Mouse (Mus musculus) kidney, postnatal 10 days (tissue): ENCODE results near the gene Ankrd11.

Experiments
- DNase-seq: peaks from one replicate; pipeline ENCODE4 v3.0.0; 2021; ENCODE audit warnings: mixed read lengths

The Ankrd11 gene

GRCm38 (mm10) chr8:122836199-122836598 lies 205.9 kb downstream of the Ankrd11 start:
- no peak for DNase-seq

- peak; percentile 84 for DNase-seq
These were observed 207.1 kb downstream of the Ankrd11 start for GRCm38 (mm10) chr8:122834971-122835370.

- no peak for DNase-seq
These were observed 207.7 kb downstream of the Ankrd11 start for GRCm38 (mm10) chr8:122834416-122834815.
